ENCODE assay signal across 8 mouse cellular contexts in the genomic region with DNA sequence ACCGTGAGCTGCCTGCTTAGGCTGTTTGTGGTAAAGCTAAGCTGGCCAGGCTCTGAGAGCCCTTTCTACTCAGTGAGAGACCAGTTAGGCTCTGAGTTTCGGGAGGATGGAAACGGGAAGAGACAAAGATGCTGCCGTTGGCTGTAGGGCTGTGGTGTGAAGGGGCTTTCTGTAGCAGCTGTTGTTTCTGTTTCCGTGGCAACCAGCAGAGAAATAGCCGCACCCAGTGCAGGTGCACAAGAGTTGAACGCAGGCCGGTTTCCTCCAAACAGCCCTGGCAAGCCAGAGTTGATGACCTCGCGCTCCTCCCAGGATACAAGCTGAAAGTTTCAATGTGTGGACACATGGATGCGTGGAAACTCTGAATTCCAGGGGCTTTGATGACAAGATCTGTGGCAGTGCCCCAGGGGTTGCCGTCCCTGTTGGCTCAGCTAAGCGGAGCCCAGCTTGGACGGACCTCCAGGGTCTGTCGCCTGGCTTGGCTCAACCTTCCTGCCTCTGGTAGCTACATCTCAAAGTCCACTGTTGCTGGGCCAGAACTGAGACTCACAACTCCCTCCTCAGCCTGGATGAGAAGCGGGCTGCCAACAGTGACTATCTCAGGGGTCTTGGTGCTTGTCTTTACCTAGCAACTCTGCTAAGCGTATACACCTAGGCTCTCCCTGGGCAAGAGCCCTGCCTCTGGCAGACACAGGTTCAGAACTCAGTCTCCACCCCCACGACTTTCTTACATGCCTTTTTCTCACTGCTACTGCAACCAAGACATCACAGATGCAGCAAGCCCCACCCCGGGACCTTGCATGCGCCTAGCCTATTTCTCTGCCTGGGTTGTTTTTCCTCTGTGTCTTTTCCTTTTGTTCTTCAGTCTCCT.
DNase-seq lines count a peak whose midpoint lies in the region; ATAC-seq and TF ChIP-seq lines count a peak whose summit lies in the region.

No protein-coding gene starts in this region.

- 48% methylated on average over 20 of the region's 20 CpGs for WGBS in kidney, embryonic 15.5 days
- WGBS in midbrain, embryonic 14.5 days: 43% methylated on average over 20 of the region's 20 CpGs
- WGBS in stomach, postnatal 0 days: 46% methylated on average over 20 of the region's 20 CpGs

- ATAC-seq in common myeloid progenitor, adult 5-6 weeks (replicated peaks; ENCODE audit: low read depth, poor library complexity, severe bottlenecking): peak; percentile 70
- ATAC-seq in kidney, embryonic 15.5 days (replicated peaks; ENCODE audit: low FRiP score): 0 out of 2 replicates have a peak, but pooled peaks have one; percentile 27
- ATAC-seq in midbrain, embryonic 14.5 days (ENCODE audit: low FRiP score, low TSS enrichment): peak; percentile 40
- peak; percentile 61 for ATAC-seq in stomach, postnatal 0 days (ENCODE audit: low FRiP score, low TSS enrichment)

- TF ChIP-seq EP300 in stomach, postnatal 0 days (optimal IDR thresholded peaks at IDR 0.05): no peak

- 0 out of 2 replicates have a peak overlapping the region, but pooled peaks have one; percentile 18 for H3K27ac ChIP-seq in kidney, embryonic 15.5 days
- H3K27ac ChIP-seq in midbrain, embryonic 14.5 days (replicated peaks; ENCODE audit: low read depth, low read length): peak overlapping the region; percentile 33; the same call in 1 of the 2 replicates
- no peak overlapping the region for H3K27ac ChIP-seq in stomach, postnatal 0 days (replicated peaks)

- peak; percentile 81 for DNase-seq in ES-CJ7 (ENCODE audit: low read depth, low spot score)
- DNase-seq in heart, adult 8-10 months (ENCODE audit: low spot score): peak; percentile 55
- peak; percentile 75 for DNase-seq in midbrain, embryonic 14.5 days
- DNase-seq in stomach, postnatal 0 days (ENCODE audit: low spot score): peak; percentile 52
- DNase-seq in layer of hippocampus, adult 18-20 months (ENCODE audit: low spot score in 2 of 2): no peak
- DNase-seq in cerebellum, postnatal 36 days: no peak

- no peak overlapping the region for H3K4me2 ChIP-seq in kidney, embryonic 15.5 days
- H3K4me2 ChIP-seq in midbrain, embryonic 14.5 days (ENCODE audit: low read length): no peak overlapping the region
- H3K4me2 ChIP-seq in stomach, postnatal 0 days (replicated peaks; ENCODE audit: low read depth): no peak overlapping the region

- no peaks in the 10 kb centered on the region for H3K9me3 ChIP-seq in kidney, embryonic 15.5 days (replicated peaks)
- no peaks in the 10 kb centered on the region for H3K9me3 ChIP-seq in midbrain, embryonic 14.5 days (ENCODE audit: control insufficient read depth, low read length)
- H3K9me3 ChIP-seq in stomach, postnatal 0 days (ENCODE audit: control insufficient read depth, low read length): no peaks in the 10 kb centered on the region

- H3K27me3 ChIP-seq in kidney, embryonic 15.5 days: no peaks in the 10 kb centered on the region
- no peaks in the 10 kb centered on the region for H3K27me3 ChIP-seq in midbrain, embryonic 14.5 days (ENCODE audit: control insufficient read depth, insufficient read depth, low read length)
- H3K27me3 ChIP-seq in stomach, postnatal 0 days (ENCODE audit: control insufficient read depth, insufficient read depth, low read length): no peaks in the 10 kb centered on the region

- no peak for TF ChIP-seq CTCF in stomach, postnatal 0 days (IDR thresholded peaks at IDR 0.05; ENCODE audit: low read depth)

- H3K9ac ChIP-seq in kidney, embryonic 15.5 days: no peak overlapping the region
- no peak overlapping the region for H3K9ac ChIP-seq in midbrain, embryonic 14.5 days (replicated peaks; ENCODE audit: low read length)
- H3K9ac ChIP-seq in stomach, postnatal 0 days (ENCODE audit: low read length): no peak overlapping the region

- H3K4me1 ChIP-seq in kidney, embryonic 15.5 days: peaks cover 45% of the 10 kb centered on the region
- H3K4me1 ChIP-seq in midbrain, embryonic 14.5 days (ENCODE audit: control insufficient read depth, insufficient read depth, low read length): peaks cover 19% of the 10 kb centered on the region
- no peaks in the 10 kb centered on the region; the same call in 1 of the 2 replicates for H3K4me1 ChIP-seq in stomach, postnatal 0 days (replicated peaks; ENCODE audit: control insufficient read depth, insufficient read depth)

- no peak overlapping the region for H3K4me3 ChIP-seq in kidney, embryonic 15.5 days (replicated peaks)
- no peak overlapping the region for H3K4me3 ChIP-seq in midbrain, embryonic 14.5 days (replicated peaks; ENCODE audit: low read depth, low read length)
- H3K4me3 ChIP-seq in stomach, postnatal 0 days (ENCODE audit: low read depth, low read length): no peak overlapping the region

- no peaks in the 10 kb centered on the region for H3K36me3 ChIP-seq in kidney, embryonic 15.5 days
- no peaks in the 10 kb centered on the region for H3K36me3 ChIP-seq in midbrain, embryonic 14.5 days (ENCODE audit: control insufficient read depth, insufficient read depth, low read length)
- H3K36me3 ChIP-seq in stomach, postnatal 0 days (ENCODE audit: control insufficient read depth, insufficient read depth, low read length): no peaks in the 10 kb centered on the region

Comparison
In these comparisons a context has a peak if more than half of its experiments do, and no peak if none do; other contexts are left out.
1. DNase-seq: peak in ES-CJ7 (single experiment), heart, adult 8-10 months (single experiment), midbrain, embryonic 14.5 days (single experiment) and stomach, postnatal 0 days (single experiment); none in layer of hippocampus, adult 18-20 months (0 of 2) and cerebellum, postnatal 36 days (0 of 2).
2. Peak in every context shown above with its lines, with median percentiles within 50 percentile points of each other: ATAC-seq.